Mouse (Mus musculus): ENCODE data around the gene Tspo. TPM values are rescaled to one million over a fixed set of nuclear protein-coding genes. Genes with fewer than 3 reads are reported as not detected.

Gene Tspo
- polyA plus RNA-seq, 1 experiment from 2014 or later: 179 TPM

DNA sequence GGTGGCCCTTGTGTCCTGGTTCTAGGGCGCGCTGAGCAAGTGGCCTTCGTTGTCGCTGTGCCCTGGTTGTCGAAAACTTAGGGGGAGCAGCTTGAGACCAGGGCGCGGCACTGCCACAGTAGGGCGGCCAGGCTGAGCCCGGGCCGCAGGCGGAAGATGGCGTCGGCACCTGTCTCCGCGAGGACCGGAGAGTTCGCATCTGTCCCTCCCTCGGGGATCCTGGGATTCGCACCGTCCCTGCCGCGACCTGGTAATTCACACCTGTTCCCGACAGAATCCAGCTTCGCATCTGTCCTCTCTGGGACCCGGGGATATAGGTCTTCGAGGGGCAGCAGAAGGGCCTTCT is 36.3 kb upstream of the Tspo start:
- 3% methylated on average over 26 of the region's 26 CpGs for WGBS (ENCODE audit: insufficient replicate concordance)
- Histone ChIP-seq H3K36me3 (ENCODE audit: control insufficient read depth, insufficient read depth) (no peaks in the 10 kb centered on the region), H3K9ac (ENCODE audit: low read depth, low read length) (peak overlapping the region; percentile 45; the same call in 1 of the 2 replicates), H3K9me3 (replicated peaks; ENCODE audit: control insufficient read depth, low read length) (no peaks in the 10 kb centered on the region), H3K4me1 (ENCODE audit: control insufficient read depth, low read depth, low read length) (peaks cover 21% of the 10 kb centered on the region), H3K27ac (ENCODE audit: low read length) (no peak overlapping the region), H3K4me2 (ENCODE audit: low read depth, low read length) (peak overlapping the region; percentile 83), H3K4me3 (ENCODE audit: low read depth, low read length) (peak overlapping the region; percentile 62), H3K27me3 (ENCODE audit: control insufficient read depth, insufficient read depth, low read depth, low read length) (peaks cover 72% of the 10 kb centered on the region)
- peak; percentile 7; the same call in 1 of the 2 replicates for ATAC-seq (ENCODE audit: low read depth)

DNA sequence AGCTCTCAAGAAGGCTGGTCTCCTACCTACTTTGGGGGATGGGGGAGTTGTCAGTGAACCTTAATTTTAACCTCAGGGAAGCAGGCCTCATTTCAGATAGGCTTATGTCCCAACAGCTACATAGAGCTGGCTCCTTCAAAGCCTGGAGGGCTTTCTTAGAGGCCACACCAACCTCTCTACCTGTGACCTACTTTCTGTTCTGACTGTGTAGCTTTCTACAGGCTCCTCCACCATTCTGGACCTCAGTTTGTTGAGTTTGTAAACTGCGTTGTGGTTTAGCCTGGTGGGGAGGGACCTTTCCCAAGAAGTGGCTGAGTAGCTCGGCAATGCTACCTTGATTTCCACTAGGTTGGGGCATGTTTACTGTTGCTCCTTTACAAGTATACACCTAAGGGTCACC is 35.6 kb upstream of the Tspo start:
- no peaks in the 10 kb centered on the region for H3K36me3 ChIP-seq (ENCODE audit: control insufficient read depth, insufficient read depth)
- H3K4me1 ChIP-seq (ENCODE audit: control insufficient read depth, low read depth, low read length): peaks cover 21% of the 10 kb centered on the region
- 0 out of 2 replicates have a peak overlapping the region, but pooled peaks have one; percentile 83 for H3K4me2 ChIP-seq (ENCODE audit: low read depth, low read length)
- WGBS (ENCODE audit: insufficient replicate concordance): 53% methylated on average over 2 of the region's 2 CpGs
- no peak overlapping the region for H3K27ac ChIP-seq (ENCODE audit: low read length)
- no peak for ATAC-seq (ENCODE audit: low read depth)
- no peak overlapping the region for H3K9ac ChIP-seq (ENCODE audit: low read depth, low read length)
- no peak overlapping the region for H3K4me3 ChIP-seq (ENCODE audit: low read depth, low read length)
- H3K9me3 ChIP-seq (replicated peaks; ENCODE audit: control insufficient read depth, low read length): no peaks in the 10 kb centered on the region
- peaks cover 72% of the 10 kb centered on the region for H3K27me3 ChIP-seq (ENCODE audit: control insufficient read depth, insufficient read depth, low read depth, low read length)

DNA sequence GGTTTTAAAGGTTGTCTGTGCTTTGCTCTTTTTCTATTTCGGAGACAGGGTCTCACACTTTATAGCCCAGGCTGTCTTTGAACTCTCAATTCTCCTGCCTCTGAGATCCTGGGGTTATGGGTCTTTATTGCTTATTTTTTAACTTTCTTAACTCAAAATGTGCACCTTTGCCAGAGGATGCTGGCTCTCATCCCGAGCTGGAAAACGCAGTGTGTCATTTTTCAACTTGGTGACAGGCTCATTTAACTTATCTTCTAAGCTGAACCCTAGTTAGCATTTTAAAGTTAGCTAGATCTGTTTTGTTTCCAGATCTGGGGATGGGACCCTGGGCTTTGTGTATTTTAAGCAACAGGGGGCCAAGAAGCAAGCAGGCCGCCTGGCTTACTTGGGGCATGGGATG is 34.5 kb upstream of the Tspo start:
- no peak overlapping the region for H3K4me3 ChIP-seq (ENCODE audit: low read depth, low read length)
- H3K9ac ChIP-seq (ENCODE audit: low read depth, low read length): no peak overlapping the region
- H3K9me3 ChIP-seq (replicated peaks; ENCODE audit: control insufficient read depth, low read length): no peaks in the 10 kb centered on the region
- WGBS (ENCODE audit: insufficient replicate concordance): 58% methylated on average over 4 of the region's 4 CpGs
- ATAC-seq (ENCODE audit: low read depth): no peak
- no peaks in the 10 kb centered on the region for H3K36me3 ChIP-seq (ENCODE audit: control insufficient read depth, insufficient read depth)
- peaks cover 14% of the 10 kb centered on the region for H3K4me1 ChIP-seq (ENCODE audit: control insufficient read depth, low read depth, low read length)
- H3K4me2 ChIP-seq (ENCODE audit: low read depth, low read length): no peak overlapping the region
- H3K27ac ChIP-seq (ENCODE audit: low read length): no peak overlapping the region
- peaks cover 71% of the 10 kb centered on the region for H3K27me3 ChIP-seq (ENCODE audit: control insufficient read depth, insufficient read depth, low read depth, low read length)

DNA sequence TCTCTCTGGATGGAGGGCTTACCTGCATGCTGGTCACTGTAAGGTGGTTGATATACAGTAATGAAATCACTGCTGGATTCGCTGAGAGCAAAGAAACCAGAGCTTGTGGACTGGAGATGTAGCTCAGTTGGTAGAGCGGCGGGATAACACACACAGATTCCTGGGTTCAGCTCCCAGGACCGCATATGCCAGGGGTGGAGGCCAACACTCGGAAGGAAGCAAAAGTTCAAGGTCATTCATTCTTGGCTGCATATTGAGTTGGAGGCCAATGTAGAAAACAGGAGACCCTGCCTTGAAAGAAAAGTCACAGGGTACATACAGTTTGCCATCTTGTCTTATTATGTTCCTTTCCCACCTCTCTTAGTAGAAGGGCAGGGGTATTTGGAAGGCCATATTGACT is 33.6 kb upstream of the Tspo start:
- Histone ChIP-seq H3K4me1 (ENCODE audit: control insufficient read depth, low read depth, low read length) (peaks cover 14% of the 10 kb centered on the region), H3K36me3 (ENCODE audit: control insufficient read depth, insufficient read depth) (no peaks in the 10 kb centered on the region), H3K27ac (ENCODE audit: low read length) (no peak overlapping the region), H3K9ac (ENCODE audit: low read depth, low read length) (no peak overlapping the region), H3K27me3 (ENCODE audit: control insufficient read depth, insufficient read depth, low read depth, low read length) (peaks cover 63% of the 10 kb centered on the region), H3K4me3 (ENCODE audit: low read depth, low read length) (no peak overlapping the region), H3K9me3 (replicated peaks; ENCODE audit: control insufficient read depth, low read length) (no peaks in the 10 kb centered on the region), H3K4me2 (ENCODE audit: low read depth, low read length) (no peak overlapping the region)
- WGBS (ENCODE audit: insufficient replicate concordance): 60% methylated on average over 5 of the region's 5 CpGs
- no peak for ATAC-seq (ENCODE audit: low read depth)

DNA sequence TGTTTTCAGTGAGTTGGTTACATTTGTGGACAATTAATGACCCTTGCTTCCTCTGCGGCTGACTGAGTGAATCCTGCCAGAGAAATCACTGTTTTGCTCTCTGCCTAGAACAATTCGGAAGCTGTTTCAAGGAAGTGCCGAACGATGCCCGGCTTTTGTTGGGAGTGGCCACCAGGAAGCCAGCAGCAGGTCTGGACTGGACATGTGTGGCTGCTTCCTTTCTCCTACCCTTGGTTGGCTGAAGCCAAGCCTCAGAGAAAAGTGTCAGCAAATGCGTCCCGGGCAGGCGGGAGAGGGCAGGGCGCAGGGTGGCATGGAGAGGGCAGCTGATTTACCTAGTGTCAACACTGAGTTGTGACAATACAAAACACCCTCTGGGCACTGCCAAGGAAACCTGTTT is 33.2 kb upstream of the Tspo start:
- Histone ChIP-seq H3K4me1 (ENCODE audit: control insufficient read depth, low read depth, low read length) (peaks cover 14% of the 10 kb centered on the region), H3K4me3 (ENCODE audit: low read depth, low read length) (no peak overlapping the region), H3K9me3 (replicated peaks; ENCODE audit: control insufficient read depth, low read length) (no peaks in the 10 kb centered on the region), H3K27me3 (ENCODE audit: control insufficient read depth, insufficient read depth, low read depth, low read length) (peaks cover 58% of the 10 kb centered on the region), H3K27ac (ENCODE audit: low read length) (no peak overlapping the region), H3K9ac (ENCODE audit: low read depth, low read length) (no peak overlapping the region), H3K4me2 (ENCODE audit: low read depth, low read length) (no peak overlapping the region), H3K36me3 (ENCODE audit: control insufficient read depth, insufficient read depth) (no peaks in the 10 kb centered on the region)
- ATAC-seq (ENCODE audit: low read depth): no peak
- WGBS (ENCODE audit: insufficient replicate concordance): 26% methylated on average over 9 of the region's 9 CpGs

DNA sequence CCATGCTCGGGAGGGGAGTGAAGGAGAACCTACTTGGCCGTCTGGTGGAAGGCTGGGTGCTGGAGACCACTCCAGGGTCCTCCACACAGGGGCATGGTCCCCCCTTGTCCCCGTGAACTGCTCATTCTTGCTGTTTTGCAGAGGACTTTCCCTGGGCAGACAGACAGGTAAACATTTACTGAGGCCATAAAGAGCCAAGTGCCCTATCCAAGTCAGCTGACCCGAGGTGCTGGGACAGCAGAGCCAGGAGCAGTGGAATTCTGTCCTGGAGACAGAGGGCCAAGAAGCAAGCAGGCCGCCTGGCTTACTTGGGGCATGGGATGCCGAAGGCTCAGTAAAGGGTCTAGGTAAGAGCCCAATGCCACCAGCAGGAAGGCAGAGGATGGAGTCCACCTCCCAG is 32.7 kb upstream of the Tspo start:
- Histone ChIP-seq H3K9me3 (replicated peaks; ENCODE audit: control insufficient read depth, low read length) (no peaks in the 10 kb centered on the region), H3K4me2 (ENCODE audit: low read depth, low read length) (no peak overlapping the region), H3K36me3 (ENCODE audit: control insufficient read depth, insufficient read depth) (no peaks in the 10 kb centered on the region), H3K4me1 (ENCODE audit: control insufficient read depth, low read depth, low read length) (peaks cover 14% of the 10 kb centered on the region), H3K27ac (ENCODE audit: low read length) (no peak overlapping the region), H3K9ac (ENCODE audit: low read depth, low read length) (no peak overlapping the region), H3K27me3 (ENCODE audit: control insufficient read depth, insufficient read depth, low read depth, low read length) (peaks cover 53% of the 10 kb centered on the region), H3K4me3 (ENCODE audit: low read depth, low read length) (no peak overlapping the region)
- ATAC-seq (ENCODE audit: low read depth): peak; percentile 33
- 35% methylated on average over 6 of the region's 6 CpGs for WGBS (ENCODE audit: insufficient replicate concordance)

DNA sequence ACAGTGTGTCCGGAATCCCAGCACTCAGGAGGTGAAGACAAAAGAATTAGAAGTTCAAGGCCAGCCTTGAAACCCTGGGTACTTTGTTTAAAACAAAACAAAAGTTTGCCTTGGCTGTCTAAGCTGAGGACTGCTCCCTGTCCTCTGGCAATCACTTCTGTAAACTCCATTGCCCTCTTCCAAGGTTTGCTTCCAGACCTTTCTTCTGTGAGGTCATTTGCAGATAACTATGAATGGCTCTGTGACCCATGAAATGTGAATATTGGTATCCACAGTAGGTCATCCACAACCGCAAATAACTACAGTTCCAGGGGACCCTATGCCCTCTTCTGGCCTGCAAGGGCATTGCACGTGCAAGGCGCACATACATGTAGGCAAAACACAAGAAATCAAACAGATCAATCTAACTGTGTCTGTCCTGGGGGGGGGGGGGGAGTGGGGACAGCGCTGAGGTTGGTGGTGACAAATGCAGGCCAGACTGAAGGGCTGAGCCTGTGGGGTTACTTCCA is 31.4 kb upstream of the Tspo start:
- peaks cover 40% of the 10 kb centered on the region for H3K27me3 ChIP-seq (ENCODE audit: control insufficient read depth, insufficient read depth, low read depth, low read length)
- H3K36me3 ChIP-seq (ENCODE audit: control insufficient read depth, insufficient read depth): no peaks in the 10 kb centered on the region
- peaks cover 8% of the 10 kb centered on the region for H3K4me1 ChIP-seq (ENCODE audit: control insufficient read depth, low read depth, low read length)
- no peak overlapping the region for H3K4me3 ChIP-seq (ENCODE audit: low read depth, low read length)
- ATAC-seq (ENCODE audit: low read depth): no peak
- H3K9ac ChIP-seq (ENCODE audit: low read depth, low read length): no peak overlapping the region
- no peak overlapping the region for H3K4me2 ChIP-seq (ENCODE audit: low read depth, low read length)
- H3K27ac ChIP-seq (ENCODE audit: low read length): no peak overlapping the region
- no peaks in the 10 kb centered on the region for H3K9me3 ChIP-seq (replicated peaks; ENCODE audit: control insufficient read depth, low read length)
- WGBS (ENCODE audit: insufficient replicate concordance): 64% methylated on average over 5 of the region's 5 CpGs

DNA sequence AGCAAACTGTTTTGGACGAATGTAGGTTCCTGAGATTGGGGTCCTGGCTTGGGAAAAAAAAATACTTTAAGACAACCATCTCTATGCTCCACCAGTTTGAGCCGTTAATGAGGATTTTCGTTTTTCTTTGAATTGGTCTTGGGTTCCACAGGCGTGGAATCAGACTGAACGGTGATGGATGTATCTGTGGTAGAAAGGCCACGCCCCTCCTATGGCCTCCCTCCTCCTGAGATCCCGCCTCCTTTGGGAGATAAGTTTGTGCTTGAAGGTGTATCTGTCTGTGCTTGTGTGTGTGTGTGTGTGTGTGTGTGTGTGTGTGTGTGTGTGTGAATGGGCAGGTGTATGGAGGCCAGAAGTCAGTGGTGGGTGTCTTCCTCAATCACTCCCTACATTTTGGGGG is 30.8 kb upstream of the Tspo start:
- Histone ChIP-seq H3K27ac (ENCODE audit: low read length) (no peak overlapping the region), H3K36me3 (ENCODE audit: control insufficient read depth, insufficient read depth) (no peaks in the 10 kb centered on the region), H3K4me3 (ENCODE audit: low read depth, low read length) (no peak overlapping the region), H3K27me3 (ENCODE audit: control insufficient read depth, insufficient read depth, low read depth, low read length) (peaks cover 34% of the 10 kb centered on the region), H3K4me2 (ENCODE audit: low read depth, low read length) (no peak overlapping the region), H3K9me3 (replicated peaks; ENCODE audit: control insufficient read depth, low read length) (no peaks in the 10 kb centered on the region), H3K4me1 (ENCODE audit: control insufficient read depth, low read depth, low read length) (peaks cover 4% of the 10 kb centered on the region), H3K9ac (ENCODE audit: low read depth, low read length) (no peak overlapping the region)
- WGBS (ENCODE audit: insufficient replicate concordance): 57% methylated on average over 7 of the region's 7 CpGs
- ATAC-seq (ENCODE audit: low read depth): no peak

DNA sequence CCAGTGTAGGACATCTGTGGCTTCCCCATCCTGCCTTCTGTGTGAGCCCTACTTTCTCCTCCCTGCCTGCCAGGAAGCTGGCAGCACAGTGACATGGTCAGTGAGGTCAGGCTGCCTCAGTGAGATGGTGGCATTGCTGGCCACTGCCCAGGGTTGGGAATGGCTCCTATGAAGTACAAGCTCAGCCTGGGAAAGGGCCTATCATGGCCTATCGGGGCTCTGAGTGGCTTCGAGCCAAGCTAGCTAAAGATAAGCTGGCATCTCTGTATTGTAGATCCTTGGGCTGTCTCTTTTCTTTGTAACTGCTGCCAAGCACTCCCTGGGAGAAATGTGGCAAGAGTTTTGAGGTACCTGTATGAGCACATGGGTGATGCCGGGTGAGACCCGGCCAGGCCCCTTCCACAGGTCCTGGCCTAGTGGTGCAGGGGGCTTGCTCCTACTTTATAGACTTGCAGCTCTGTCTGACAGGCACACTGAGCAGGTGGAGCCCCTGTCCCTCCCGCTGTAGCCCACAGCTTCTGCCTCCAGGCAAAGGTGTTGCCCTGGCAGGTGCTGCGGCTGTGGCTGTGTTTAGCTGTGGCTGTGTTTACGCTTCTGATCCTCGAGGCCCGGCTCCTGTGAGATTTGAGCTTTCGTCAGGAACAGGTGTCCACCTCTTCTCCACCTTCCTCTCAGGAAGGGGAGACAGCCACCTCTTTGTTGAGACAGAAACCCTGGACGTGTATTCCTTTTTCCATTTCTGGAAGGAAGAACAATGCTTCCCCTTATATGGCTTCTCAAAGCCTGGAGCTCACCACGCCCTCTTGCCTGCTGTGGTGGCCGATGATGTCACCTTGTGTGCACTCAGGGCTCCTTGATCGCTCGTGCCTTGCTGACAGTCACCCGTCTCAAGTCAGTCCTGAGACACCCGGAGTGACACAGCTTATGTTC is 28.2 kb upstream of the Tspo start:
- no peaks in the 10 kb centered on the region for H3K9me3 ChIP-seq (replicated peaks; ENCODE audit: control insufficient read depth, low read length)
- no peak overlapping the region for H3K4me3 ChIP-seq (ENCODE audit: low read depth, low read length)
- ATAC-seq (ENCODE audit: low read depth): no peak
- peaks cover 3% of the 10 kb centered on the region for H3K4me1 ChIP-seq (ENCODE audit: control insufficient read depth, low read depth, low read length)
- H3K9ac ChIP-seq (ENCODE audit: low read depth, low read length): no peak overlapping the region
- no peak overlapping the region for H3K4me2 ChIP-seq (ENCODE audit: low read depth, low read length)
- no peak overlapping the region for H3K27ac ChIP-seq (ENCODE audit: low read length)
- H3K36me3 ChIP-seq (ENCODE audit: control insufficient read depth, insufficient read depth): no peaks in the 10 kb centered on the region
- 50% methylated on average over 17 of the region's 17 CpGs for WGBS (ENCODE audit: insufficient replicate concordance)
- peaks cover 8% of the 10 kb centered on the region for H3K27me3 ChIP-seq (ENCODE audit: control insufficient read depth, insufficient read depth, low read depth, low read length)
